Mouse (Mus musculus): ENCODE measurements around the gene Cog8.

DNA sequence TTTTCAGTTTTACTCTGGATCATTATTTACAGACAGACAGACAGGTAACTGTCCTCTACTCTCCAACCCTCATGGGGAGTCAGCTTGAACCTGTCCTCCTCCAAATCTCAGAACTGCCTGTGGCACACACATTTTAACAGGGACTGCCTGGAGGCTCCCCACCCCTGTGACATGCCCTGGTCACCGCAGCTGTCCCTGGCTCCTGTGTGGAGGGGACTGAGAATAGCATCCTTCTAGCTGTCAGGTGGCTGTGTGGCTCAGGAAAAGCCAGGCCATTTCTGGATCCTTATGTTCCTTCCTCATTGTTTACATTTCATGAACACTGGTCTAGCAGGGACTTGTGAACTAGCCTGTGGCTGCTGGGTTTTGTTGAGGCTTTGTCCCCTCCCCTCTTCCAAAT is 17.6 kb upstream of the Cog8 start:
- TF ChIP-seq CTCF (IDR thresholded peaks at IDR 0.05; ENCODE audit: low read depth, low read length) (no peak), POLR2A (IDR thresholded peaks at IDR 0.05; ENCODE audit: borderline replicate concordance, low read depth, low read length) (no peak)

Data from bone marrow macrophage, adult 2 months (primary cell).